Mouse (Mus musculus): ENCODE measurements around the gene Fgfr2.
A peak's percentile ranks its signal among the peaks of the same experiment; 100 is the strongest.

Gene Fgfr2

GRCm38 (mm10) chr7:131551471-131551870 is 1571.7 kb downstream of the Fgfr2 start:
- DNase-seq = no peak

- DNase-seq = no peak
Observed at GRCm38 (mm10) chr7:131548473-131548872, 1574.7 kb downstream of the Fgfr2 start, which contains the start of gene Hmx2. TSS of gene Hmx2 (plus strand) at chr7:131548773.

GRCm38 (mm10) chr7:131547481-131547880 is 1575.7 kb downstream of the Fgfr2 start:
- DNase-seq = no peak

- DNase-seq = no peak
Observed at GRCm38 (mm10) chr7:131546423-131546822, 1576.7 kb downstream of the Fgfr2 start.

- no peak for DNase-seq
Observed at GRCm38 (mm10) chr7:131545701-131546385, 1577.3 kb downstream of the Fgfr2 start.

GRCm38 (mm10) chr7:131544871-131545270 is 1578.3 kb downstream of the Fgfr2 start:
- no peak for DNase-seq

- no peak for DNase-seq
Observed at GRCm38 (mm10) chr7:131543623-131544481, 1579.3 kb downstream of the Fgfr2 start.

GRCm38 (mm10) chr7:131542872-131543622 is 1580.1 kb downstream of the Fgfr2 start:
- no peak for DNase-seq

- DNase-seq = no peak
Observed at GRCm38 (mm10) chr7:131542115-131542871, 1580.9 kb downstream of the Fgfr2 start, which contains the start of gene Hmx3. TSS of gene Hmx3 (plus strand) at chr7:131542867.

- no peak for DNase-seq
Observed at GRCm38 (mm10) chr7:131541184-131542114, 1581.7 kb downstream of the Fgfr2 start.

- peak; percentile 70 for DNase-seq
Observed at GRCm38 (mm10) chr7:131539979-131540378, 1583.2 kb downstream of the Fgfr2 start.

GRCm38 (mm10) chr7:131503739-131504138 is 1619.4 kb downstream of the Fgfr2 start:
- DNase-seq = no peak

- DNase-seq = no peak
Observed at GRCm38 (mm10) chr7:131478403-131478802, 1644.7 kb downstream of the Fgfr2 start.

GRCm38 (mm10) chr7:131477140-131477539 is 1646.0 kb downstream of the Fgfr2 start:
- DNase-seq = no peak

- no peak for DNase-seq
Observed at GRCm38 (mm10) chr7:131471551-131471950, 1651.6 kb downstream of the Fgfr2 start.

- DNase-seq = no peak
Observed at GRCm38 (mm10) chr7:131469506-131469905, 1653.6 kb downstream of the Fgfr2 start.

- no peak for DNase-seq
Observed at GRCm38 (mm10) chr7:131467312-131467711, 1655.8 kb downstream of the Fgfr2 start.

GRCm38 (mm10) chr7:131465735-131466134 is 1657.4 kb downstream of the Fgfr2 start:
- DNase-seq = no peak

GRCm38 (mm10) chr7:131465117-131465601 is 1658.0 kb downstream of the Fgfr2 start:
- DNase-seq = no peak

GRCm38 (mm10) chr7:131456714-131457113 is 1666.4 kb downstream of the Fgfr2 start:
- DNase-seq = no peak

GRCm38 (mm10) chr7:131437051-131437450 is 1686.1 kb downstream of the Fgfr2 start:
- no peak for DNase-seq

All from kidney, adult 11 months (tissue).